Mouse (Mus musculus) lung, adult 2 months (tissue): ENCODE results near the gene Ncf1.

ENCODE experiments used
- CTCF ChIP-seq: fragments of 200-500 bp; IDR thresholded peaks from 2 replicates; pipeline ENCODE4 v1.5.1; 2011; ENCODE audit warnings: mild to moderate bottlenecking, low read length, control low read depth; ENCODE audit not compliant: insufficient read depth
- POLR2A ChIP-seq: fragments of 200-500 bp; IDR thresholded peaks from 2 replicates; pipeline ENCODE4 v1.6.1; 2011; ENCODE audit warnings: low read depth, mild to moderate bottlenecking, control low read depth, low read length, borderline replicate concordance; ENCODE audit errors: extremely low read depth

GRCm38 (mm10) chr5:134182735-134183134 is 46.7 kb downstream of the Ncf1 start:
- TF ChIP-seq CTCF (no peak), POLR2A (no peak)
